Mouse (Mus musculus): Measurements from ENCODE around the gene Pcbp4. TPM values are rescaled to one million over a fixed set of nuclear protein-coding genes. Genes with fewer than 3 reads are reported as not detected.
"Not testable (repeated sequence)": the region's sequence is repeated elsewhere in the genome, so short reads cannot be mapped to it uniquely, and the experiment has no call there.

Pcbp4 gene
- polyA plus RNA-seq, 1 experiment from 2014 or later, result 32.6 TPM

- Histone ChIP-seq H3K9me3 (ENCODE audit: control insufficient read depth, low read length) (no peaks in the 10 kb centered on the region), H3K27ac (ENCODE audit: low read length) (no peak overlapping the region), H3K4me2 (ENCODE audit: low read depth, low read length) (no peak overlapping the region), H3K9ac (ENCODE audit: low read depth, low read length) (no peak overlapping the region), H3K36me3 (ENCODE audit: control insufficient read depth, insufficient read depth, low read length) (peaks cover 30% of the 10 kb centered on the region; the same call in 1 of the 2 replicates), H3K27me3 (replicated peaks; ENCODE audit: control insufficient read depth, insufficient read depth, low read length) (no peaks in the 10 kb centered on the region), H3K4me1 (ENCODE audit: control insufficient read depth, insufficient read depth, low read length) (peaks cover 7% of the 10 kb centered on the region), H3K4me3 (ENCODE audit: low read length) (no peak overlapping the region)
- ATAC-seq, result no peak
- WGBS, result 88% methylated on average over 17 of the region's 17 CpGs
These were observed 29.6 kb downstream of the Pcbp4 start for GRCm38 (mm10) chr9:106482578-106483115.

GRCm38 (mm10) chr9:106483136-106483535 lies 30.0 kb downstream of the Pcbp4 start:
- peaks cover 30% of the 10 kb centered on the region; the same call in 1 of the 2 replicates for H3K36me3 ChIP-seq (ENCODE audit: control insufficient read depth, insufficient read depth, low read length)
- no peaks in the 10 kb centered on the region for H3K27me3 ChIP-seq (replicated peaks; ENCODE audit: control insufficient read depth, insufficient read depth, low read length)
- WGBS, result 96% methylated on average over 10 of the region's 10 CpGs
- peaks cover 2% of the 10 kb centered on the region; the same call in 1 of the 2 replicates for H3K4me1 ChIP-seq (ENCODE audit: control insufficient read depth, insufficient read depth, low read length)
- no peak for ATAC-seq
- H3K9me3 ChIP-seq (ENCODE audit: control insufficient read depth, low read length), result no peaks in the 10 kb centered on the region
- no peak overlapping the region for H3K9ac ChIP-seq (ENCODE audit: low read depth, low read length)
- no peak overlapping the region for H3K4me3 ChIP-seq (ENCODE audit: low read length)
- no peak overlapping the region for H3K4me2 ChIP-seq (ENCODE audit: low read depth, low read length)
- H3K27ac ChIP-seq (ENCODE audit: low read length), result no peak overlapping the region

GRCm38 (mm10) chr9:106483606-106484005 lies 30.5 kb downstream of the Pcbp4 start:
- H3K9ac ChIP-seq (ENCODE audit: low read depth, low read length), result no peak overlapping the region
- H3K27me3 ChIP-seq (replicated peaks; ENCODE audit: control insufficient read depth, insufficient read depth, low read length), result no peaks in the 10 kb centered on the region
- no peak overlapping the region for H3K4me3 ChIP-seq (ENCODE audit: low read length)
- H3K9me3 ChIP-seq (ENCODE audit: control insufficient read depth, low read length), result no peaks in the 10 kb centered on the region
- H3K36me3 ChIP-seq (ENCODE audit: control insufficient read depth, insufficient read depth, low read length), result peaks cover 30% of the 10 kb centered on the region; the same call in 1 of the 2 replicates
- 93% methylated on average over 17 of the region's 17 CpGs for WGBS
- H3K27ac ChIP-seq (ENCODE audit: low read length), result no peak overlapping the region
- H3K4me1 ChIP-seq (ENCODE audit: control insufficient read depth, insufficient read depth, low read length), result no peaks in the 10 kb centered on the region
- no peak for ATAC-seq
- no peak overlapping the region for H3K4me2 ChIP-seq (ENCODE audit: low read depth, low read length)

- Histone ChIP-seq H3K36me3 (ENCODE audit: control insufficient read depth, insufficient read depth, low read length) (peaks cover 30% of the 10 kb centered on the region; the same call in 1 of the 2 replicates), H3K4me1 (ENCODE audit: control insufficient read depth, insufficient read depth, low read length) (no peaks in the 10 kb centered on the region), H3K4me2 (ENCODE audit: low read depth, low read length) (no peak overlapping the region), H3K9ac (ENCODE audit: low read depth, low read length) (no peak overlapping the region), H3K27ac (ENCODE audit: low read length) (no peak overlapping the region), H3K27me3 (replicated peaks; ENCODE audit: control insufficient read depth, insufficient read depth, low read length) (no peaks in the 10 kb centered on the region), H3K9me3 (ENCODE audit: control insufficient read depth, low read length) (no peaks in the 10 kb centered on the region), H3K4me3 (ENCODE audit: low read length) (no peak overlapping the region)
- ATAC-seq, result no peak
- WGBS, result 84% methylated on average over 10 of the region's 10 CpGs
These were observed 32.0 kb downstream of the Pcbp4 start for GRCm38 (mm10) chr9:106485076-106485475.

DNA sequence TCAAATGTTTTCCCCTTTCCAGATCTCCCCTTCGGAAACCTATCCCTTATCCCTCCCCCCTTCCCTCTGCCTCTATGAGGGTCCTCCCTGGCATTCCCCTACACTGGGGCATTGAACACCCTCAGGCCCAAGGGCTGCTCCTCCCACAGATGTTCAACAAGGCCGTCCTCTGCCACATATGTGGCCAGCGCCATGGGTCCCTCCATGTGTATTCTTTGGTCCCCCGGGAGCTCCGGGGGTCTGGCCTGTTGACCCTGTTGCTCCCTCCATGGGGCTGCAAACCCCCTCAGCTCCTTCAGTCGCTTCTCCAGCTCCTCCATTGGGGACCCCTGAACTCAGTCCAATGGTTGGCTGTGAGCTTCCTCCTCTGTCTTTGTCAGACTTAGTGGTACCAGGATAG lies 34.5 kb downstream of the Pcbp4 start:
- ATAC-seq; H3K4me1 ChIP-seq (ENCODE audit: control insufficient read depth, insufficient read depth, low read length); H3K4me2 ChIP-seq (ENCODE audit: low read depth, low read length); H3K4me3 ChIP-seq (ENCODE audit: low read length); H3K27me3 ChIP-seq (replicated peaks; ENCODE audit: control insufficient read depth, insufficient read depth, low read length); H3K9me3 ChIP-seq (ENCODE audit: control insufficient read depth, low read length); H3K9ac ChIP-seq (ENCODE audit: low read depth, low read length); H3K27ac ChIP-seq (ENCODE audit: low read length): not testable (repeated sequence)
- H3K36me3 ChIP-seq (ENCODE audit: control insufficient read depth, insufficient read depth, low read length), result peaks cover 25% of the 10 kb centered on the region; the same call in 1 of the 2 replicates
- WGBS, result 82% methylated on average over 6 of the region's 6 CpGs

GRCm38 (mm10) chr9:106499667-106500066 lies 46.6 kb downstream of the Pcbp4 start, which contains the start of gene Iqcf1:
TSS of gene Iqcf1 (plus strand) at chr9:106499967.
- Histone ChIP-seq H3K27ac (ENCODE audit: low read length) (no peak within 1 kb of the TSS), H3K9me3 (ENCODE audit: control insufficient read depth, low read length) (no peaks in the 10 kb centered on the region), H3K4me3 (ENCODE audit: low read length) (no peak within 1 kb of the TSS), H3K4me2 (ENCODE audit: low read depth, low read length) (no peak within 1 kb of the TSS), H3K27me3 (replicated peaks; ENCODE audit: control insufficient read depth, insufficient read depth, low read length) (no peaks in the 10 kb centered on the region; the same call in 1 of the 2 replicates), H3K36me3 (ENCODE audit: control insufficient read depth, insufficient read depth, low read length) (no peaks in the 10 kb centered on the region), H3K4me1 (ENCODE audit: control insufficient read depth, insufficient read depth, low read length) (no peaks in the 10 kb centered on the region), H3K9ac (ENCODE audit: low read depth, low read length) (no peak within 1 kb of the TSS)
- WGBS, result 92% methylated on average over 6 of the region's 6 CpGs
- ATAC-seq, result no peak

GRCm38 (mm10) chr9:106501846-106502245 lies 48.8 kb downstream of the Pcbp4 start:
- Histone ChIP-seq H3K4me3 (ENCODE audit: low read length) (no peak overlapping the region), H3K9me3 (ENCODE audit: control insufficient read depth, low read length) (no peaks in the 10 kb centered on the region), H3K36me3 (ENCODE audit: control insufficient read depth, insufficient read depth, low read length) (no peaks in the 10 kb centered on the region), H3K9ac (ENCODE audit: low read depth, low read length) (no peak overlapping the region), H3K4me2 (ENCODE audit: low read depth, low read length) (no peak overlapping the region), H3K4me1 (ENCODE audit: control insufficient read depth, insufficient read depth, low read length) (no peaks in the 10 kb centered on the region), H3K27me3 (replicated peaks; ENCODE audit: control insufficient read depth, insufficient read depth, low read length) (no peaks in the 10 kb centered on the region; the same call in 1 of the 2 replicates), H3K27ac (ENCODE audit: low read length) (no peak overlapping the region)
- WGBS, result 88% methylated on average over 22 of the region's 22 CpGs
- ATAC-seq, result no peak

DNA sequence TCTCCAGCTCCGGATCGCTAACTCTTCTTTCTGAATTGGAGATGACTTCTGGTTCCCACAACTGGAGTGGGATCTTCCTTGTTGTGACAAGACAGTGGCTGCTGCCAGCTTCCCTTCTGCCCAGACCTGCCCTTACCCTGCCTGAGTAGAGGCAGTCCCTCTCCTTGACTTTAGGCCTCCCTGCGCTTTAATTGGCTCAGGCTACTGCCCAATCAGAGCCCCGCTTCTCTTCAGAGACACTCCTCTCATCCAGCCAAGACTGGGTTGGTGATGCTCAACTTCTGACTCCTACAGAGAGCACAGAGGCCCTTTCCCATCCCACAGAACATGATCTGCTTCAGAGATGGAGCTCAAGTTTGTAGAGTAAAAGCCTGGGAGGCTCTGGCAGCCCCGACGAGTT lies 51.2 kb downstream of the Pcbp4 start:
- WGBS, result 69% methylated on average over 6 of the region's 6 CpGs

DNA sequence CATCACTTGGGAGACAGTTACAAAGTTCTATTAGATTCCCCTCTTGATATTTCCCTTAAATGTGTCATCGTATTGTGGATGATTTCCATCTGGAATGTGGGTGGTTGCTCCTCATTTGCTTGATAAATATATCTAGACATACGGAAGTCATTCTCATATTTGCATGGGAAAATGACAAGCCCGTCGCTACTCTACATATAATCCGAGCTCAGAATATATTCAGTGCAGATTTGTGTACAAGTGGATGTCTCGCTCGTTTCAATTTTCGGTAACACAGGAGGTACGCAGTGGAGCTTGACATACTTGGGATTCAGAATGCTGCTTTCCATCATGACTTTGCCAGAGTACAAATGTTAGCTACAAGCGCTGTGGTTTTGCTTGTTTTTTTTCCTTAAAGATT lies 56.3 kb downstream of the Pcbp4 start:
- H3K9ac ChIP-seq (ENCODE audit: low read depth, low read length), result no peak overlapping the region
- 90% methylated on average over 10 of the region's 10 CpGs for WGBS
- no peaks in the 10 kb centered on the region for H3K9me3 ChIP-seq (ENCODE audit: control insufficient read depth, low read length)
- H3K4me3 ChIP-seq (ENCODE audit: low read length), result no peak overlapping the region
- H3K36me3 ChIP-seq (ENCODE audit: control insufficient read depth, insufficient read depth, low read length), result no peaks in the 10 kb centered on the region
- no peak for ATAC-seq
- no peaks in the 10 kb centered on the region for H3K4me1 ChIP-seq (ENCODE audit: control insufficient read depth, insufficient read depth, low read length)
- no peak overlapping the region for H3K4me2 ChIP-seq (ENCODE audit: low read depth, low read length)
- no peak overlapping the region for H3K27ac ChIP-seq (ENCODE audit: low read length)
- no peaks in the 10 kb centered on the region for H3K27me3 ChIP-seq (replicated peaks; ENCODE audit: control insufficient read depth, insufficient read depth, low read length)

More for the DNA sequence above, 51.2 kb downstream of the Pcbp4 start:
- ATAC-seq, result no peak
- Histone ChIP-seq H3K9me3 (ENCODE audit: control insufficient read depth, low read length) (no peaks in the 10 kb centered on the region), H3K9ac (ENCODE audit: low read depth, low read length) (no peak overlapping the region), H3K4me1 (ENCODE audit: control insufficient read depth, insufficient read depth, low read length) (no peaks in the 10 kb centered on the region), H3K27me3 (replicated peaks; ENCODE audit: control insufficient read depth, insufficient read depth, low read length) (no peaks in the 10 kb centered on the region; the same call in 1 of the 2 replicates), H3K4me3 (ENCODE audit: low read length) (no peak overlapping the region), H3K4me2 (ENCODE audit: low read depth, low read length) (no peak overlapping the region), H3K36me3 (ENCODE audit: control insufficient read depth, insufficient read depth, low read length) (no peaks in the 10 kb centered on the region), H3K27ac (ENCODE audit: low read length) (no peak overlapping the region)

Data from intestine, embryonic 16.5 days (tissue).